Mouse (Mus musculus) gastrocnemius, postnatal 14 days (tissue): ENCODE measurements around the gene Rabac1. TPM values are rescaled to one million over a fixed set of nuclear protein-coding genes. Genes with fewer than 3 reads are reported as not detected.

Experiments
- DNase-seq: peaks from one replicate; pipeline ENCODE4 v3.0.0; 2021; ENCODE audit warnings: mixed read lengths
- intact Hi-C: fragments of 180-260 bp; cut with DNase I; formaldehyde crosslinking; loops from one replicate; pipeline ENCODE4 v1.15.1; 2025; ENCODE audit warnings: low total_unique reads
- long read RNA-seq, 2 experiments: library from polyadenylated mRNA; stranded (forward); transcript quantifications; one replicate each; pipeline ENCODE4 v2.0.0; 2021
- total RNA-seq, 2 experiments: library from RNA; stranded (reverse); gene quantifications; 2 replicates each; pipeline ENCODE4 v1.2.3; 2021

Rabac1 gene
- 100 to 1,000 TPM; 163 to 175 TPM for total RNA-seq
- long read RNA-seq, experiment 1, transcript Rabac1-201 (5 exons, 899 nt): major isoform, 109 of 115 reads
- long read RNA-seq, experiment 1, partial matches to known transcripts: 1 of 115 reads
- long read RNA-seq, experiment 1, other reads (novel, unspliced or antisense): 0 of 115 reads
- long read RNA-seq, experiment 2, transcript Rabac1-201 (5 exons, 899 nt): major isoform, 120 of 123 reads
- long read RNA-seq, experiment 2, partial matches to known transcripts: 0 of 123 reads
- long read RNA-seq, experiment 2, other reads (novel, unspliced or antisense): 3 of 123 reads

GRCm38 (mm10) chr7:24971972-24972893 is at the start of gene Rabac1:
Gene Rabac1 (minus strand): TSS chr7:24972754.
- intact Hi-C loops: no loop called here
- DNase-seq: peak; percentile 89

- intact Hi-C loops: no loop called here
- DNase-seq: no peak
Measured at GRCm38 (mm10) chr7:25011592-25011991, 39.0 kb upstream of the Rabac1 start.

DNA sequence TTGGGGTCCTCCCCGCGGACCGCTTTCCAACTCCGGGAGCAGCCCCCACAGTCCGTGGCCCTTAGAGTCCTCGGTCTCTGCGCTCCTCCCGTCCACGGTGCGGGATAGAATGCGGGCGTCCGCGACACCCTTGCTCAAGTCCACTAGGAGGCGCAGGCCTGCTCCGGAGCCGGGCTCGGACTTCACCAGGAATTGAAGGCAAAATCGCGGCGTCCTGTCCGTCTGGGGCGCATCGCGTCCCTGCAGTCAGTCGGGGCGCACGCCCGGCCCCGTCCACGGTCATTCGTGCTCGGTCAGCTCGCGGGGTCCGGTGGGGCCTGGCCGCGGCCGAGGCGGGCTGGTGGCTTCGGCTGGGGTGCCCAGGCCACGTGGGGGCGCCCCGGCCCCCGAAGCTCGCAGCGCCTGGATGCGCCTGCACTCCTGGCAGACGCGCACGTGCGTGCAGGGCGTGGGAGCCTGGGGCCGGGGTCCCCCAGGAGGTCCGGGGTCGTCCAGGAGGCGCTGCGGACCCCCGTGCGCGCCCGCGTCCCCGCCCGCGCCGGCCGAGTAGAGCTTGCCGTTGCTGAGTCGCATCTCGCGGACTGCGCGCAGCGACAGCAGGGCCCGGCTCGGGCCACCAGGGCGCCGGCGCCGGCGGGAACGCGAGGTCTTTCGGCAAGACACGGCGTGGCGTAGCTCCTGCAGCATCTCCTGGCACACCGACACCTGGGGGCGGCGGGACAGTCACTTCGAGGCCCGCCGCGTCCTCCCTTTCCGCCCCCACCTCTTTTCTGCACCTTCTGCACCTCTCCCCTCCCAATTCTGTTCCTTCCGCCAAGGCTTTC is 37.7 kb upstream of the Rabac1 start:
- no peak for DNase-seq
- intact Hi-C loops: no loop called here

- DNase-seq: no peak
- intact Hi-C loops: no loop called here
Measured at GRCm38 (mm10) chr7:25009099-25009700, 36.6 kb upstream of the Rabac1 start.

GRCm38 (mm10) chr7:25008635-25009034 is 36.1 kb upstream of the Rabac1 start:
- intact Hi-C loops: no loop called here
- DNase-seq: peak; percentile 58

DNA sequence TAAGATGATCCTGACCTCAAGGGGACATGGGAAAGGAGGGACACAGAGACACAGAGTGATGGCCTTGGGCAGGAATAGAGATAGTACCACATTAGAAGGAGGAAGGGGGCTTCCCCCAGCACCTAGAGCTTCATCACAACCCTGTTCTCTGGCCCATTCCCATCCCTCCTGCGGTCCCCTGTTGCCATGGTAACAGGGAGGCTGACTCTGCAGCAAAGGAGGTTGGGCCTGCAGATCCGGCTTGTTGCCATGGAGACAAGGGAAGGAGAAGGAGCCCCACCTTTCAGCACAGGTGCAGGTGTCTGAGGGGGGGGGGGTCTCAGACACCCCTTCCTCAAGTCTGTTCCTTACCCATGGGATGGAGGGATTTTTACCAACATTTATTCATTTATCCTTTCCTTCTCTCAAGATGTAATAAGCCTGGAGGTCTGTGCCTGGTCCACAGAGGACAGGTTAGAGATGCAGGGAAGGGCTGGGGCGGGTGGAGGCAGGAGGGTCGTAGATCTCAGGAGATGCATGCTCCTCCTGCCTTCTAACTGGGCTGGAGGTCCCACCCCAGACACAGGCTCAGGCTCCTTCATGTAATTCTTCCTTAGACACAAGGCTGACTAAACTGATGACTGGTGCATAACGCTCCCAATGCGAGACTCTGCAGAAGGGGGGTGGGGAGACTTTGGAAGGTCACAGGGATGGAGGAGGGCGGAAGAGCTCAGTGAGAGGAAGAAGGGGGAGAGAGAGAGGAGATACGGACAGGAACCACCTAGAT is 35.2 kb upstream of the Rabac1 start:
- intact Hi-C loops: no loop called here
- no peak for DNase-seq

GRCm38 (mm10) chr7:25006586-25007364 is 34.2 kb upstream of the Rabac1 start:
- intact Hi-C loops: no loop called here
- no peak for DNase-seq

- intact Hi-C loops: no loop called here
- no peak for DNase-seq
Measured at GRCm38 (mm10) chr7:25006171-25006570, 33.6 kb upstream of the Rabac1 start.

DNA sequence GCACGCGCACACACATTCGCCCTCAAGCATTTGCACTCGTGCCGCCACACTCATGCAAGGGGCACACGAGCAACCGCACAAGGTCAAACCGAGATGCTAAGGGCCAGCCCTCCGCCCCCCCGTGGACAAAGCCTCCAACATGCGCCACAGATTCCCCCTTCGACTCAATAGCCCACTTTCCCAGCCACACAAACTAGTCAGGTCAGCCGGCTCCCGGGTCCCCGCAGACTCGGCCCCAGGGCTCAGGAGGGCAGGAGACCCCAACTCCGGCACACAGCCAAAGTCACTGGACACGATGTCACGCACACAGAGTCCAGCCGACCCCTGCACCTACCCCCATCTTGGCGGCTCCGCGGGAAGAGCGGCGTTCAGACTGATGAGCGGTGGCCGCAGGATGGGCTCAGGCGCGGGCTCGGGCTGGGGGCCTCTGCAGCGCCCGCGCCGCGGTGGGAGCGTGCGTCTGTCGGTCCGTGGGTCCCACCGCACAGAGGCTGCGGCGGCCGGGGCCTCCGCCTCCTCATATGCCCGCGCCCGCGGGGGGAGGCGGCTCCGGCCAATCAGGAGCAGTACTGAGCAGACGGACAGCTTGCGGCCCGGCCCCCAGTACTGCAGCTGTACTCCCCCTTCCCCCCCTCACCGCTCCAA is 33.0 kb upstream of the Rabac1 start, which contains the start of gene Atp1a3:
TSS of gene Atp1a3 (minus strand) at position 538 of the 645 bp plus-strand sequence.
- DNase-seq: no peak
- intact Hi-C loops: no loop called here

- DNase-seq: no peak
- intact Hi-C loops: no loop called here
Measured at GRCm38 (mm10) chr7:25004806-25005205, 32.3 kb upstream of the Rabac1 start.

GRCm38 (mm10) chr7:25003820-25004388 is 31.4 kb upstream of the Rabac1 start:
- intact Hi-C loops: no loop called here
- DNase-seq: no peak

GRCm38 (mm10) chr7:25003291-25003690 is 30.7 kb upstream of the Rabac1 start:
- intact Hi-C loops: no loop called here
- DNase-seq: no peak

GRCm38 (mm10) chr7:25000711-25001110 is 28.2 kb upstream of the Rabac1 start:
- intact Hi-C loops: no loop called here
- DNase-seq: no peak

- intact Hi-C loops: no loop called here
- no peak for DNase-seq
Measured at GRCm38 (mm10) chr7:25000211-25000610, 27.7 kb upstream of the Rabac1 start.

DNA sequence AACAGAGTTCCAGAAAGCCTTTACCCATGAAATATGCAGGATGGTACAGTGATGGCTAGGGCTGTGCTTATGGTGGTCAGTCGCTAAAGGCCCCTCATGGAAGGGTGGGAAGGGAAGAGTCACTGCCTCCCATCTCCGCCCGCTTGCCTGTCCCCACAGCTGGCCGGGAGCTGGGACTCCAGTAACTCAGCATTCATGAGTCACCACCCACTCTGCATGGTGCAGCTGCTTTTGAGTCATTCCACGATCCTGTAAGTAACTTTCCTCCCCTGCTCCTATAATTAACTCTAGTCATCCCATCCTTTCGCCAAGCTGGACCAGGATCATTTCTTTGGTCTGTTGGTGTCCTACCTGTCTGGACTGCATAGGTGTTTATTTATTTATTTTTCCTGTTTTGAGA is 20.5 kb upstream of the Rabac1 start:
- DNase-seq: no peak
- intact Hi-C loops: no loop called here

GRCm38 (mm10) chr7:24990478-24990877 is 17.9 kb upstream of the Rabac1 start:
- intact Hi-C loops: no loop called here
- no peak for DNase-seq

DNA sequence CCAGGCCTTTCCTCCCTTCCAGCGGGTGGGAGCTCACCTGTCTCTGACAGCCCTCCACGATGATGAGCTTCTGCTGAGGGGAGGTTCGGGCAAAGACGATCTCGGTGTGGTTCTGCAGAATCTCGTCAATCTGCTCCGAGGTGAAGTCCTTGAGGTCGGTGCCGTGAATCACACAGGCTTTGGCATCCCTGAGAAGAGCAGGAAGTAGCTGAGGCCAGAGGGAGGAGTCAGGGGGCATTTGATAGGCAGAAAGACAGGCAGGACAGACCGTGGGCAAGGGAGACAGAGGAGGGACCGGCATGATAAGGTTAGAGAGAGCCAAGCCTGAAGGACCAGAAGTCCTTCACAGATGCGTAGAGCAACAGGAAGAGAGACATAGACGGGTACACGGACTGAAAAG is 15.4 kb upstream of the Rabac1 start:
- no peak for DNase-seq
- intact Hi-C loops: no loop called here
